Mouse (Mus musculus) forebrain, embryonic 16.5 days (tissue): ENCODE results near the gene Zfp872. TPM values are rescaled to one million over a fixed set of nuclear protein-coding genes. Genes with fewer than 3 reads are reported as not detected.
A peak's percentile ranks its signal among the peaks of the same experiment; 100 is the strongest.

Source experiments
- ATAC-seq: fragments of 200-750 bp; cut with Nextera tagmentation; 2 replicates; pipeline ENCODE4 v1.8.0; 2017; ENCODE audit warnings: mild to moderate bottlenecking, moderate library complexity
- H3K27ac ChIP-seq: fragments of 300-500 bp; sonication (generic); 2 replicates; pipeline ENCODE4 v1.5.1; 2014; ENCODE audit warnings: low read length, control low read depth
- H3K27me3 ChIP-seq: fragments of 300-500 bp; sonication (generic); replicated peaks from 2 replicates; pipeline ENCODE4 v1.6.1; 2014; ENCODE audit warnings: low read length; ENCODE audit not compliant: control insufficient read depth, insufficient read depth
- H3K36me3 ChIP-seq: fragments of 300-500 bp; sonication (generic); 2 replicates; pipeline ENCODE4 v1.6.1; 2014; ENCODE audit not compliant: control insufficient read depth, insufficient read depth
- H3K4me1 ChIP-seq: fragments of 300-500 bp; sonication (generic); replicated peaks from 2 replicates; pipeline ENCODE4 v1.6.1; 2014; ENCODE audit warnings: low read length; ENCODE audit not compliant: control insufficient read depth, insufficient read depth
- H3K4me2 ChIP-seq: fragments of 300-500 bp; sonication (generic); 2 replicates; pipeline ENCODE4 v1.6.1; 2014; ENCODE audit warnings: mild to moderate bottlenecking, low read length, control low read depth
- H3K4me3 ChIP-seq: fragments of 300-500 bp; sonication (generic); replicated peaks from 2 replicates; pipeline ENCODE4 v1.5.1; 2014; ENCODE audit warnings: mild to moderate bottlenecking, low read length, control low read depth
- H3K9ac ChIP-seq: fragments of 300-500 bp; sonication (generic); replicated peaks from 2 replicates; pipeline ENCODE4 v1.6.1; 2014; ENCODE audit warnings: low read depth, low read length, control low read depth
- H3K9me3 ChIP-seq: fragments of 300-500 bp; sonication (generic); 2 replicates; pipeline ENCODE4 v1.6.1; 2016; ENCODE audit warnings: low read length; ENCODE audit not compliant: control insufficient read depth
- WGBS: fragments of 180-500 bp; shearing (Covaris S2); extraction: QIAGEN DNeasy Blood & Tissue Kit; methylation state at CpG from one replicate; pipeline ENCODE4 v1.1.7; 2014; 5-methylcytosine and 5-hydroxymethylcytosine counted together
- polyA plus RNA-seq: library from polyadenylated mRNA; unstranded; fragments of >200 nt; fragmentation: Nextera tagmentation; extraction: Ambion mirVana; gene quantifications from 2 replicates; pipeline ENCODE4 v1.2.1, GENCODE M21; 2015

Gene Zfp872
- polyA plus RNA-seq, 1 experiment from 2014 or later = 0.37 TPM

DNA sequence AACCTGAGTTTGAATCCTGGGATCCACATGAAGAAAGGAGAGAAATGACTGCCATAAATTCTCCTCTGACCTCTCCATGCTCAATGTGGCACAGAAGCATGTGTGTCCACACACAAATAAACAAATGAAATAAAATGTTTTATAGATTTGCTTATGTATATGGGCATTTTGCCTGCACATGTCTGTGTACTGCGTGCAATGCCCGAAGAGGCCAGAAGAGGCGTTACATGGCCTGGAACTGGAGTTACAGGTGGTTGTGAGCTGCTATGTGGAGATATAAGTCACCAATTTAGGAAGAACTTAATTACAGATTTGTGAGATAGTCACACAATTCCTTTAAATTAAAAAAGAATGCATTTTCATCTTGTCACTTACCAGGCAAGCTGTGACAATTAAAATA is 34.1 kb upstream of the Zfp872 start:
- H3K36me3 ChIP-seq = no peaks in the 10 kb centered on the region
- ATAC-seq = no peak
- H3K4me3 ChIP-seq = no peak overlapping the region
- 91% methylated on average over 3 of the region's 3 CpGs for WGBS
- no peaks in the 10 kb centered on the region for H3K9me3 ChIP-seq
- H3K27me3 ChIP-seq = no peaks in the 10 kb centered on the region
- no peak overlapping the region for H3K4me2 ChIP-seq
- peaks cover 19% of the 10 kb centered on the region for H3K4me1 ChIP-seq
- H3K9ac ChIP-seq = no peak overlapping the region
- H3K27ac ChIP-seq = no peak overlapping the region

DNA sequence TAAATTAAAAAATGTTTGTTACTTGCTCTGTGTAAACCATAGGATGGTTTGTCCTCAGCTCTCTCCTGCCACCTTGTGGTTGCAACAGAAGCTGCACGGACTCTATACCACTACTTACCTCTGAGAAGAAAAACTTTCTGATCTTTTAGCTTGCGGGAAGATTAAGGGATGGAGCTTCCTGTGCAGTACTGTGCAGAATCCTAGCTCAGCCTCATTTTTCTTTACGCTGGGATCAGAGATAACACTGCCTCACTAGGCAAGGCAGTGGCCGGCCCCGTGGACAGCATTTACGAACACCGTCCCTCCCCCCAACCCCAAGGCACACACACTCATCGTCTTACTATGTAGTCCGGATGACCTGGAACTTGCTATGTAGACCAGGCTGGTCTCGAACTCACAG is 32.3 kb upstream of the Zfp872 start:
- no peak overlapping the region for H3K4me2 ChIP-seq
- WGBS = 27% methylated on average over 10 of the region's 10 CpGs
- H3K9ac ChIP-seq = no peak overlapping the region
- no peak overlapping the region for H3K4me3 ChIP-seq
- no peaks in the 10 kb centered on the region for H3K9me3 ChIP-seq
- ATAC-seq = peak; percentile 9; the same call in 1 of the 2 replicates
- no peaks in the 10 kb centered on the region for H3K36me3 ChIP-seq
- no peaks in the 10 kb centered on the region for H3K27me3 ChIP-seq
- H3K27ac ChIP-seq = no peak overlapping the region
- peaks cover 19% of the 10 kb centered on the region for H3K4me1 ChIP-seq

DNA sequence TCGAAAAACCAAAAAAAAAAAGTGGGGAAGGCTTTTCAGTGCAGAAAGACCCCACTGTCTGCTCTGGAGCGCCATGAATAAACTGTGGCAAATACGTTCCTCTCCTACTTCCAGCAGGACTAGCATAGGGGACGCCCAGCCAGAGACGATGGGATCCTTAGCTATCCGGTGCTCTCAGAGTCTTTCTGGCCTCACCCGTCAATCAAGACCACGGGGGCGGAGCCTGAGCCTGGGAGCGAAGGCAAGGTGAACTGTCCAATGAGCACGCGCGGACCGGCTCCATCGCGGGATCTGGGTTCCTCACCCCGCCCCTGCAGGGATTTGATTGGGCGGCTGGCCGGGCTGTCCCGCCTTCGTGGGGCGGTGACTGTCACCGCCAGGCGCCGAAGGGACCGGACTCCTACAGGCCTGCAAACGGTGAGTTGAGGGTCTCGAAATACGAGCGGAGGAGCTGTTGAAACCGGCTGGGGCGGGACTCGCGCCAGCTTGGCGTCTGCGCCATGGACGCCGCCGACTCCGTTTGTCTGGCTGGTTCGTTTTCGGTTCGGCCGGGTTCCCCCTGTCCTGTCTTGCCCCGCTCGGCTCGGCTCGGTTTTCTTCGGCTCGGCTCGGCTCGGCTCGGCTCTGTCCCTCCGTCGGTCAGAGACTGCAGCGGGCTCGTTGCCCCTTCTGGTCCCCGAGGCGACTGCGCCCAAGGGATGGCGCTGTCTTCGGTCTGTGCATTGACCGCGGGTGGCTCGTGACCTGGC is 31.2 kb upstream of the Zfp872 start, which contains the start of gene Pigyl:
Gene Pigyl (plus strand): TSS at position 350 of the 749 bp plus-strand sequence.
- H3K9ac ChIP-seq = peak within 1 kb of the TSS; percentile 92
- no peaks in the 10 kb centered on the region for H3K9me3 ChIP-seq
- H3K4me2 ChIP-seq = peak within 1 kb of the TSS; percentile 56
- peaks cover 19% of the 10 kb centered on the region for H3K4me1 ChIP-seq
- WGBS = under 1% methylated on average over 65 of the region's 65 CpGs
- peak; percentile 98 for ATAC-seq
- H3K4me3 ChIP-seq = peak within 1 kb of the TSS; percentile 79
- no peaks in the 10 kb centered on the region for H3K27me3 ChIP-seq
- H3K27ac ChIP-seq = peak within 1 kb of the TSS; percentile 90
- H3K36me3 ChIP-seq = no peaks in the 10 kb centered on the region

DNA sequence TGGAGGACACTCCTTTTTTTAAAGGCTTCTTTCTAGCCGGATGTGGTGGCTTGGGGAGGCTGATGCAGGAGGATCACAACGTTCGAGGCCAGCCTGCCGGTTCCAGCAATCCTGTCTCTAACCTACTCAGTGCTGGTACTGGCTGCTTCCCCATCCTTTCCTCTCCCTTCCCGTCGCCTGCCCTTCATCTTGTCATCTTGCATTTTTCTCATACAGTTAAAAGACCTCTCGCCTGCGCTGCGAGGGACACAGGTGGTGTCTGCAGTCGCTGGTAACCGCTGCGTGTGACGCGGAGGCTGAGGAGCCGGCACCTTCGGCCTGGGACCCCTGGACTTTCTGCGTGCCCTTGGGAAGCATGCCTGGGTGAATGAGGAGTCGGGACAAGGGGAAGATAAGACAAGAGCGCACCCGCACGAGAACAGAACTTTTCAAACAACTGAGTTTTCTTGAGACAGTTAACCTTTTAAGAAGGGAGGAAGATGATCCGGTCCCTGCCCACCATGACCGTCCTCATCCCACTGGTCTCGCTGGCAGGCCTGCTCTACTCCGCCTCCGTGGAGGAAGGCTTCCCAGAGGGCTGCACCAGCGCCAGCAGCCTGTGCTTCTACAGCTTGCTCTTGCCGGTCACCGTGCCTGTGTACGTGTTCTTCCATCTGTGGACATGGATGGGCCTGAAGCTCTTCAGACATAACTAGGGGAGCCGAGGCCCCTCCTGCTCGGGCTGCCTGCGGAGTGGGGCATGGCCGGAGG is 30.2 kb upstream of the Zfp872 start:
- H3K27ac ChIP-seq = no peak overlapping the region
- peak overlapping the region; percentile 92 for H3K9ac ChIP-seq
- no peaks in the 10 kb centered on the region for H3K27me3 ChIP-seq
- H3K4me1 ChIP-seq = peaks cover 19% of the 10 kb centered on the region
- peak overlapping the region; percentile 79 for H3K4me3 ChIP-seq
- 73% methylated on average over 34 of the region's 34 CpGs for WGBS
- H3K9me3 ChIP-seq = no peaks in the 10 kb centered on the region
- ATAC-seq = no peak
- peak overlapping the region; percentile 56 for H3K4me2 ChIP-seq
- no peaks in the 10 kb centered on the region for H3K36me3 ChIP-seq

DNA sequence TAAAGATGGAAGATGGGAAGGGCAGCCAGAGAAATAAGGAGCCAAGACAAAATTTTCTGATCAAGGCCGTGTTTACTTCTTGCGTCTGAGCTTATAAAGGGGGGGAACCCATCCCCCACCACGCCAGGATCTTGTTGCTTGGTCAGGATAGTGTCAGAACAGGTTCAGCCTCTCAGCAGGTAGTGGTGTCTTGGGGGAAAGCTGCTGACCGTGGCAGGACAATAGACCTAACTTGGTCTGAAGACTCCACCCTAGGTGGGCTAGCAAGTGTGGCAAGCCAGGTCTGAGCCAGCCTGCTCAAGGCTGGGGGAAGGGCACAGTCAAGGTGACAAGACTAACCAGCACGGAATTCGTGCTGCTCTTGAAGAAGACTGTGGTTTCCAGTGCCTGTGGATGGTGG is 26.6 kb upstream of the Zfp872 start:
- H3K4me2 ChIP-seq = no peak overlapping the region
- H3K27me3 ChIP-seq = no peaks in the 10 kb centered on the region
- H3K9me3 ChIP-seq = no peaks in the 10 kb centered on the region
- no peak for ATAC-seq
- no peaks in the 10 kb centered on the region for H3K36me3 ChIP-seq
- WGBS = 36% methylated on average over 6 of the region's 6 CpGs
- H3K27ac ChIP-seq = no peak overlapping the region
- no peak overlapping the region for H3K4me3 ChIP-seq
- H3K4me1 ChIP-seq = peaks cover 17% of the 10 kb centered on the region
- no peak overlapping the region for H3K9ac ChIP-seq

DNA sequence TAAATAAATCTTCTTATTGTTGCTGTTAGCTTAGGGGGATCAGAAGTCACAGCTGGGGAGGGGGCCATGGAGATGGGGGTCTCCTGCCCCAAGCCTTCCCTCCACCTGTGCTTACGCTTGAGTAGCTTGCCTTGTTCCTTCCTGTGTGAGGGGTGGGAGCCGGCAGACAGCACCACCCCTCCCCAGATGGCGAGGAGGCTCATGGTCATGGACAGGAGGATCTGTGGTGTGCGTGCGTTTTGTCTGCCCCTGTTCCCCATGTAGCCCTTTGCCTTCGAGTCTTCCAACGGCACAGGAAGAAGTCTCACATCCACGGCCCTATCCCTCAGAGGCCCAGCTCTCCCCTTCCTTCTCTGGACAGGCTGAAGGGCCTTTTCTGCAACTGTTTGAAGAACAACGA is 25.6 kb upstream of the Zfp872 start:
- no peak for ATAC-seq
- H3K9me3 ChIP-seq = peaks cover 4% of the 10 kb centered on the region; the same call in 1 of the 2 replicates
- peaks cover 15% of the 10 kb centered on the region for H3K4me1 ChIP-seq
- H3K36me3 ChIP-seq = no peaks in the 10 kb centered on the region
- no peak overlapping the region for H3K9ac ChIP-seq
- no peaks in the 10 kb centered on the region for H3K27me3 ChIP-seq
- 73% methylated on average over 9 of the region's 9 CpGs for WGBS
- H3K27ac ChIP-seq = no peak overlapping the region
- no peak overlapping the region for H3K4me2 ChIP-seq
- no peak overlapping the region for H3K4me3 ChIP-seq

DNA sequence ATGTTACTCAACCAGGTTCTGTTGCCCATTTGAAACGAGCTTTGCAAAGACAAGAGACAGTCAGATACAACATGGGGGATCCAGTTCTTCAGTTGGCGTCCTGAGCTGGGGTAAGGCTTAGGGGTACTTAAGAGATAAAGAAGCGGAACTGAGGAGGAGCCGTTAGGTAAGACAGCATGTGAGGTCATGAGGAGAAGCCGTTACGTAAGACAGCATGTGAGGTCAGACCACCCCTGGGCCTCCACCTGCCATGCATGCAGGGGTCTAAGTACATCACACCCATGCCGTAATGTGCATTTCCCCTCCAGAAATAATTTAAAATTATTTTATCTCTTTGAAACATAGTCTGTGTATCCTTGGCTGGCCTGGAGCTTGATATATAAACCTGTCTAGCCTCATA is 25.0 kb upstream of the Zfp872 start:
- Histone ChIP-seq H3K27me3 (no peaks in the 10 kb centered on the region), H3K9ac (no peak overlapping the region), H3K4me1 (peaks cover 9% of the 10 kb centered on the region), H3K4me2 (no peak overlapping the region), H3K4me3 (no peak overlapping the region), H3K36me3 (no peaks in the 10 kb centered on the region), H3K9me3 (peaks cover 4% of the 10 kb centered on the region; the same call in 1 of the 2 replicates), H3K27ac (no peak overlapping the region)
- no peak for ATAC-seq
- 87% methylated on average over 7 of the region's 7 CpGs for WGBS

DNA sequence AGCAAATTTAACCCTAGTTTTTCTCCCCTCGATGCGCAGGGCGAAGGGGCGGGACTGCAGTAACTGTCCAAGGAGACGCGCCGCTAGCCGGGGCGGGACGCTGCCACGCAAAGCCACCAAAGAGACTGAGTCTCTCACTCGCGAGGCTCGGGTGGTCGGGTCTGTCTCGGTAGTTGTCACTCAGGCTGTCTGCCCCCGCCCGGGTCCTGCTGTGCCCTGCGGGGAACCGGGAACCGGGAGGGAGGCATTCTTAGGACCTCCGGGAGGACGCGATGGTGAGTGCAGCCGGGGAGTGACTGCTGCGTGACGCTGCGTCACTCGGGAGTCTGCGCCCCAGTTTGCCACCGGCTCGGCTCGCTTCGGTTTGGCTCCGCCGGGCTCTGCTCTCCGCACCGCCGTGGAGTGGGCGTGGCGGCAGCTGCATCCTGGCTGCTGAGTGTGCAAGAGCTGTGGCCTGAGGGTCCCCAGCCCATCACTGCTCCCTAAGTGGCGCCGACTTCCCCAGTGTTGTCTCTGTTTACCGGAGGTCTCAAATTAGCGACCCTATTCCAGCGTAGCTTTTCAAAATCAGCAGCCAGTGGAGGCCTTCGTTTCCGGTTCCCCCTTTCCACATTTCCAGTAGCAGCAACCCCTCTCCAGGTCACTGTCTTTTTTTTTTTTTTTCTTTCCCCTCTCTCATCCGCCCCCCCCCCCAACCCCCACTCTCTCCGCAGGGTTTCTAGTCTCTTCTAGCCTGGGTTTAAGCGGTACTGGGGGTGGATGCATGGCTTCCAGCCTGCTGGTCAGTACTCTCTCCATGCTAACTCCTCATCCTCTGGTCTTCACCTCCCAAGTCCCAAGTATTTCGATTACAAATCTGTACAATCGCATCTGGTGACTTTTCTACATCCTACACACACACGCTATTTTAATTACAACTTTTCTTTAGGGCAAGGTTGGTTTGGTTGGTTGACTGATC is 22.9 kb upstream of the Zfp872 start:
- ATAC-seq = peak; percentile 92
- no peaks in the 10 kb centered on the region for H3K27me3 ChIP-seq
- 2% methylated on average over 53 of the region's 54 CpGs for WGBS
- peaks cover 4% of the 10 kb centered on the region; the same call in 1 of the 2 replicates for H3K9me3 ChIP-seq
- peak overlapping the region; percentile 82 for H3K4me2 ChIP-seq
- H3K4me1 ChIP-seq = peaks cover 4% of the 10 kb centered on the region
- peak overlapping the region; percentile 67 for H3K4me3 ChIP-seq
- H3K27ac ChIP-seq = peak overlapping the region; percentile 68
- H3K9ac ChIP-seq = peak overlapping the region; percentile 86
- no peaks in the 10 kb centered on the region for H3K36me3 ChIP-seq
